Mouse (Mus musculus) urinary bladder, postnatal 36 days (tissue): ENCODE results near the gene Itgb1bp1.
A peak's percentile ranks its signal among the peaks of the same experiment; 100 is the strongest.

Source experiments
- DNase-seq, 2 experiments: peaks; one replicate each; pipeline ENCODE4 v3.0.0; 2022; ENCODE audit warnings: low spot score in 2 of 2, mixed read lengths in 1 of 2

Itgb1bp1 gene

GRCm38 (mm10) chr12:21301324-21301723, 15.2 kb upstream of the Itgb1bp1 start:
- no peak for DNase-seq

GRCm38 (mm10) chr12:21298856-21299255, 12.8 kb upstream of the Itgb1bp1 start:
- DNase-seq = no peak

- no peak for DNase-seq
These were observed 3.6 kb upstream of the Itgb1bp1 start for GRCm38 (mm10) chr12:21289651-21290050.

- no peak for DNase-seq
These were observed 2.8 kb upstream of the Itgb1bp1 start for GRCm38 (mm10) chr12:21288716-21289395.

- DNase-seq = no peak
These were observed 897 bp upstream of the Itgb1bp1 start for GRCm38 (mm10) chr12:21286712-21287650.

- DNase-seq = no peak
These were observed 409 bp downstream of the Itgb1bp1 start for GRCm38 (mm10) chr12:21285508-21286242.

- DNase-seq = no peak
These were observed 1.2 kb downstream of the Itgb1bp1 start, which contains the start of gene Cpsf3 for GRCm38 (mm10) chr12:21284761-21285441. Gene Cpsf3, plus strand, starts transcription at chr12:21285391.

GRCm38 (mm10) chr12:21277352-21277864, 8.7 kb downstream of the Itgb1bp1 start:
- no peak for DNase-seq

GRCm38 (mm10) chr12:21274446-21274845, 11.6 kb downstream of the Itgb1bp1 start:
- no peak for DNase-seq

- DNase-seq = no peak
These were observed 17.9 kb downstream of the Itgb1bp1 start for GRCm38 (mm10) chr12:21268083-21268616.

- no peak for DNase-seq
These were observed 19.3 kb downstream of the Itgb1bp1 start for GRCm38 (mm10) chr12:21266784-21267098.

- peak; percentile 39 to 55 for DNase-seq
These were observed 19.9 kb downstream of the Itgb1bp1 start for GRCm38 (mm10) chr12:21265946-21266783.

- DNase-seq = no peak
These were observed 20.6 kb downstream of the Itgb1bp1 start for GRCm38 (mm10) chr12:21265501-21265900.

- DNase-seq = no peak
These were observed 21.1 kb downstream of the Itgb1bp1 start for GRCm38 (mm10) chr12:21264970-21265369.

GRCm38 (mm10) chr12:21264241-21264640, 21.8 kb downstream of the Itgb1bp1 start:
- DNase-seq = peak in 1 of 2 experiments; percentile 31

- DNase-seq = no peak
These were observed 22.8 kb downstream of the Itgb1bp1 start for GRCm38 (mm10) chr12:21263256-21263655.

GRCm38 (mm10) chr12:21261521-21261920, 24.6 kb downstream of the Itgb1bp1 start:
- DNase-seq = no peak

- no peak for DNase-seq
These were observed 25.4 kb downstream of the Itgb1bp1 start for GRCm38 (mm10) chr12:21260494-21261256.

GRCm38 (mm10) chr12:21247711-21248392, 38.2 kb downstream of the Itgb1bp1 start:
- no peak for DNase-seq
